Mouse (Mus musculus) layer of hippocampus, adult 11-12 months (tissue): ENCODE measurements around the gene Gm3415.
"Not testable (repeated sequence)": the region's sequence is repeated elsewhere in the genome, so short reads cannot be mapped to it uniquely, and the experiment has no call there.

ENCODE experiments used
- DNase-seq: peaks from one replicate; pipeline ENCODE4 v3.0.0; 2022; ENCODE audit warnings: low spot score

Gene Gm3415

DNA sequence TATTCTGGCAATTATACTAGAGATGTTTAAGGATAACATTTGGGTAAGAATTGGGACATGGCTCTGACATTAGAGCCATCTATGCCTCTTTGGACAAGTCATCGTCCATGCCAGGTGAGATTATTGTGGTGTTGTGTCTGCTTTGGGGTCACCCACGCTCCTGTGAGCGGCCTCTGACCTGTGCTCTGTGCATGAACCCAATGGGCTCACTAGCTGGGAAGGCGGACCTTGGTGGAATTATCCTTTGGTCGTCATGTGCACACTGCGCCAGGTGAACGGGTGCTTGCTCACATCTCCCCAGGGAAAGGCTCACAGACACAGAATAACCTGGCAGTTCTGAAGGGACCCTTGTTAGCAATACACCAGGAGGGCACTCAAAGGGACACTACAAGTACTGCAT is 43.3 kb downstream of the Gm3415 start:
- DNase-seq, result not testable (repeated sequence)

DNA sequence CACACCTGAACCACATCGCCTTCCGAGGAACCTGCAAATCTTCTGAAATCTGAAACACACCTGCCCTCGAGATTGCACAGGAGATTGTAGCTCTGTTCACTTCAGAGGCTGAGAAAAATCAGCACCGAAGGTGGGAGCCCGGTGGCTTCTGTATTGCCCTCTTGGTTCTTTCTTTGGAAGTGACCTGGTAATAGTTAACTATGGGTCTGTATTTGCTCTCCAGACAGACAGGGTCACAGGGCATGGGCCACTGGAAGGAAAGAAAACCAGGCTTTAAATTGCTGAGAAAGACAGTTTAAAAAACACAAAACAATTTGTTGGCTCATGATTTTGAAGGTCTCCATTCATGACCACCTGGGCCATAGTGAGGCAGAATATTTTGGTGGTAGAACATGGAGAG is 44.0 kb downstream of the Gm3415 start:
- no peak for DNase-seq

DNA sequence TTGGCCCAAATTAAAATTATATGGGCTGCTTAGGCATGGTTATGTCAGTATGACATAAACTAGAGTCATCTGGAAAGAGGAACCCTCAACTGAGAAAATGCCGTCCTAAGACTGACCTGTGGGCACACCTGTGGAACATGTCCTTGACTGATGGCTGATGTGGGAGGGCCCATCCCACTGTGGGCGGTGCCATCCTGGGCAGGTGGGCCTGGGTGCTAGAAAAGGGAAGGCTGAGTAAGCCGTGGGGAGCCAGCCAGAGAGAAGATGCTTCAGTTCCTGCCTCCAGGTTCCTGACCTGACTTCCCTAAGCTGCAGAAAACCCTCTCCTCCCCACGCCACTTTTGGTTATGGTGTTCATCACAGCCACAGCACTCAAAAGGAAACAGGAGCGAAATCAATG is 50.3 kb downstream of the Gm3415 start:
- DNase-seq, result no peak

DNA sequence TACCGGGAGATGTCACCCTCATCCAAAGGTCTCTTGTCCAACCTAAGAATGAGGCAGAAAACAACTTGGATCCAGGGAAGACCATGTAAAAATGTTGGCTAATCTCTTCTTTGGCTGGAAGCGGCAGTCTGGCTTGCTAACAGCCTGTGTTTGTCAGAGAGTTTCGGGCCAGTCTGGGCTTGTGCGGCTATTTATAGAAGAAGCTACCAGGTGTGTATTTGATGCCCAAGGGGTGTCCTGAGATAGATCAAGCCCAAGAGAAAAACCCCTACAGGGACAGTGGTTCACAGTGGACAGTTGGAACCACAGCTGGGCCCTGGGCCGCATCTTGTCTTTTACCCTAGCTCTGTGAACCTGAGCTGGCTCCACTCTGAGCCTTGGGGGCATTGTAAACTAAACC is 51.0 kb downstream of the Gm3415 start:
- no peak for DNase-seq

DNA sequence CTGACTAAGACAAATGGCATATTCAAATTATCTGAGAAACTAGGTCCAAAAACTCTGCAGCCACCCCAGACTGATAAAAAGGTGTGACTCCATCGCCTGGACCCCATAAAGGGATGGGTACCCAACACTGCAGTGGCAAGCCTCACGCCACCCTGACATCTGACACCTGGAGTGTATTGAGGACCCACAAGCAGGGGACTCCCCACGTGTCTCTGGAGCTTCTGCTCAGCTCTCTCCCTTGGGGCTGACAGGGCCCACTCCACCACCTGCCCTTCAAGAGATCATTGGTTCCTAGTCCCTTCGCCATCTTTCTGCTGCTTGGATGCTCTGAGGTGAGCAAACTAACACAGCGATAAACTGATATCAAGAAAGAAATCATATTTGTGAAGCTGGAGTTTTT is 51.9 kb downstream of the Gm3415 start:
- DNase-seq, result no peak
